Mouse (Mus musculus): ENCODE measurements around the gene Mroh8. TPM values are rescaled to one million over a fixed set of nuclear protein-coding genes. Genes with fewer than 3 reads are reported as not detected.
"Not testable (repeated sequence)": the region's sequence is repeated elsewhere in the genome, so short reads cannot be mapped to it uniquely, and the experiment has no call there.

Mroh8 gene
- polyA plus RNA-seq, 1 experiment from 2014 or later = 0.21 TPM

DNA sequence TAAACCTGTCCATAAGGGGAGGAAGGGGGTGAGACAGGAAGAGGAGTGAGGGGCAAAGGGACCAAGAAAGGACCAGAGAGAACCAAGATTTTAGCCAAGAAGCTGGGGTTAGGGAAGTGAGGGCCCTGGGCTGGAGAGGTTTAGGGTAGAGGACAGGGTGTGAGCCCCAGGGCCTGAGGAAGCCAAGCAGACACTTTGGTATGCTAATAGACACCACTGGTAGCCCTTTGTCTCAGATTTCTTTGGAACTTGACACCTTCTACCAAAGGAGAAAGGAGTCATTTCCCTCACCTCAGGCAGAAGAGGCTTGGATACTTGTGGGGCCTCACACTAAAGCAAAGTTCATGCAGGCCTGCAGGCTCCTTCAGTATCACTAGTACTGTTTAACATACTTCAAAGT, 31.2 kb downstream of the Mroh8 start:
- Histone ChIP-seq H3K9ac (ENCODE audit: low read depth, low read length) (no peak overlapping the region), H3K4me3 (ENCODE audit: low read depth, low read length) (no peak overlapping the region), H3K27me3 (replicated peaks; ENCODE audit: control insufficient read depth, insufficient read depth, low read length) (no peaks in the 10 kb centered on the region), H3K36me3 (ENCODE audit: control insufficient read depth, insufficient read depth) (no peaks in the 10 kb centered on the region), H3K27ac (ENCODE audit: low read depth, low read length) (no peak overlapping the region; the same call in 1 of the 2 replicates), H3K9me3 (ENCODE audit: control insufficient read depth) (no peaks in the 10 kb centered on the region), H3K4me2 (replicated peaks; ENCODE audit: low read depth) (no peak overlapping the region), H3K4me1 (replicated peaks; ENCODE audit: control insufficient read depth, insufficient read depth, low read length) (peaks cover 5% of the 10 kb centered on the region; the same call in 1 of the 2 replicates)
- TF ChIP-seq CTCF (IDR thresholded peaks at IDR 0.05; ENCODE audit: low read depth) = no peak
- no peak for ATAC-seq

- H3K27ac ChIP-seq (ENCODE audit: low read depth, low read length) = 0 out of 2 replicates have a peak overlapping the region, but pooled peaks have one; percentile 68
- no peaks in the 10 kb centered on the region for H3K9me3 ChIP-seq (ENCODE audit: control insufficient read depth)
- WGBS = 59% methylated on average over 2 of the region's 2 CpGs
- H3K4me1 ChIP-seq (replicated peaks; ENCODE audit: control insufficient read depth, insufficient read depth, low read length) = peaks cover 5% of the 10 kb centered on the region; the same call in 1 of the 2 replicates
- peak; percentile 70 for ATAC-seq
- H3K36me3 ChIP-seq (ENCODE audit: control insufficient read depth, insufficient read depth) = no peaks in the 10 kb centered on the region
- no peak for TF ChIP-seq CTCF (IDR thresholded peaks at IDR 0.05; ENCODE audit: low read depth)
- no peaks in the 10 kb centered on the region for H3K27me3 ChIP-seq (replicated peaks; ENCODE audit: control insufficient read depth, insufficient read depth, low read length)
- no peak overlapping the region for H3K4me3 ChIP-seq (ENCODE audit: low read depth, low read length)
- H3K4me2 ChIP-seq (replicated peaks; ENCODE audit: low read depth) = peak overlapping the region; percentile 17; the same call in 1 of the 2 replicates
- H3K9ac ChIP-seq (ENCODE audit: low read depth, low read length) = no peak overlapping the region
These were observed 33.7 kb downstream of the Mroh8 start for GRCm38 (mm10) chr2:157245603-157246002.

- Histone ChIP-seq H3K36me3 (ENCODE audit: control insufficient read depth, insufficient read depth) (no peaks in the 10 kb centered on the region), H3K9me3 (ENCODE audit: control insufficient read depth) (no peaks in the 10 kb centered on the region), H3K4me3 (ENCODE audit: low read depth, low read length) (no peak overlapping the region), H3K4me1 (replicated peaks; ENCODE audit: control insufficient read depth, insufficient read depth, low read length) (peaks cover 5% of the 10 kb centered on the region; the same call in 1 of the 2 replicates), H3K9ac (ENCODE audit: low read depth, low read length) (no peak overlapping the region), H3K4me2 (replicated peaks; ENCODE audit: low read depth) (peak overlapping the region; percentile 17; the same call in 1 of the 2 replicates), H3K27me3 (replicated peaks; ENCODE audit: control insufficient read depth, insufficient read depth, low read length) (no peaks in the 10 kb centered on the region), H3K27ac (ENCODE audit: low read depth, low read length) (peak overlapping the region; percentile 68)
- WGBS = 6% methylated on average over 5 of the region's 5 CpGs
- peak; percentile 91 for ATAC-seq
- TF ChIP-seq CTCF (IDR thresholded peaks at IDR 0.05; ENCODE audit: low read depth) = 0 out of 2 replicates have a peak, but pooled peaks have one; percentile 26
These were observed 34.3 kb downstream of the Mroh8 start for GRCm38 (mm10) chr2:157245001-157245400.

DNA sequence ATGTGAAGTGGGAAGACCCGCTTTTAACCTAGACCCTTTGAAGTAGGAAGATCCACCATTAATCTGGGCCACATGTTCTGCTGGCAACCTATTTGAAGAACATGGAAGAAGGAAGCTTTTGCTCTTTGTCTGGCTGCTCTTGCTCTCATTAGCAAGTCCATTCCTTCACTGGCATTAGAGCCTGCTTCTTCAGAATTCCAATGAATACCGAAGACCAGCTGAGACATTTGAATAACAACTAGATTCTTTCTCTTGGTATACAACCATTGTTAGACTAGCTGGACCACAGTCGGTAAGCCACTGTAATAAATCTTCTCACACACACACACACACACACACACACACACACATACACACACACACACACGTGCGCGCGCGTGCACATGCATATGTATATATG, 43.4 kb downstream of the Mroh8 start:
- Histone ChIP-seq H3K27ac (ENCODE audit: low read depth, low read length) (no peak overlapping the region), H3K4me3 (ENCODE audit: low read depth, low read length) (no peak overlapping the region), H3K27me3 (replicated peaks; ENCODE audit: control insufficient read depth, insufficient read depth, low read length) (no peaks in the 10 kb centered on the region), H3K36me3 (ENCODE audit: control insufficient read depth, insufficient read depth) (no peaks in the 10 kb centered on the region), H3K9me3 (ENCODE audit: control insufficient read depth) (no peaks in the 10 kb centered on the region), H3K4me2 (replicated peaks; ENCODE audit: low read depth) (no peak overlapping the region), H3K4me1 (replicated peaks; ENCODE audit: control insufficient read depth, insufficient read depth, low read length) (no peaks in the 10 kb centered on the region), H3K9ac (ENCODE audit: low read depth, low read length) (no peak overlapping the region)
- ATAC-seq = no peak
- TF ChIP-seq CTCF (IDR thresholded peaks at IDR 0.05; ENCODE audit: low read depth) = no peak
- 92% methylated on average over 8 of the region's 8 CpGs for WGBS

GRCm38 (mm10) chr2:157221916-157222315, 57.4 kb downstream of the Mroh8 start:
- not testable (repeated sequence) for ATAC-seq; H3K36me3 ChIP-seq (ENCODE audit: control insufficient read depth, insufficient read depth); H3K27ac ChIP-seq (ENCODE audit: low read depth, low read length); H3K4me3 ChIP-seq (ENCODE audit: low read depth, low read length); H3K4me1 ChIP-seq (replicated peaks; ENCODE audit: control insufficient read depth, insufficient read depth, low read length); H3K9ac ChIP-seq (ENCODE audit: low read depth, low read length); H3K9me3 ChIP-seq (ENCODE audit: control insufficient read depth); H3K4me2 ChIP-seq (replicated peaks; ENCODE audit: low read depth); H3K27me3 ChIP-seq (replicated peaks; ENCODE audit: control insufficient read depth, insufficient read depth, low read length)
- 85% methylated on average over 3 of the region's 3 CpGs for WGBS

- H3K36me3 ChIP-seq (ENCODE audit: control insufficient read depth, insufficient read depth) = no peaks in the 10 kb centered on the region
- H3K9ac ChIP-seq (ENCODE audit: low read depth, low read length) = no peak overlapping the region
- no peaks in the 10 kb centered on the region for H3K27me3 ChIP-seq (replicated peaks; ENCODE audit: control insufficient read depth, insufficient read depth, low read length)
- ATAC-seq = no peak
- H3K4me1 ChIP-seq (replicated peaks; ENCODE audit: control insufficient read depth, insufficient read depth, low read length) = no peaks in the 10 kb centered on the region
- no peak overlapping the region for H3K4me3 ChIP-seq (ENCODE audit: low read depth, low read length)
- no peak overlapping the region for H3K4me2 ChIP-seq (replicated peaks; ENCODE audit: low read depth)
- no peak for TF ChIP-seq CTCF (IDR thresholded peaks at IDR 0.05; ENCODE audit: low read depth)
- H3K9me3 ChIP-seq (ENCODE audit: control insufficient read depth) = no peaks in the 10 kb centered on the region
- 80% methylated on average over 6 of the region's 6 CpGs for WGBS
- no peak overlapping the region for H3K27ac ChIP-seq (ENCODE audit: low read depth, low read length)
These were observed 59.2 kb downstream of the Mroh8 start for GRCm38 (mm10) chr2:157220108-157220507.

DNA sequence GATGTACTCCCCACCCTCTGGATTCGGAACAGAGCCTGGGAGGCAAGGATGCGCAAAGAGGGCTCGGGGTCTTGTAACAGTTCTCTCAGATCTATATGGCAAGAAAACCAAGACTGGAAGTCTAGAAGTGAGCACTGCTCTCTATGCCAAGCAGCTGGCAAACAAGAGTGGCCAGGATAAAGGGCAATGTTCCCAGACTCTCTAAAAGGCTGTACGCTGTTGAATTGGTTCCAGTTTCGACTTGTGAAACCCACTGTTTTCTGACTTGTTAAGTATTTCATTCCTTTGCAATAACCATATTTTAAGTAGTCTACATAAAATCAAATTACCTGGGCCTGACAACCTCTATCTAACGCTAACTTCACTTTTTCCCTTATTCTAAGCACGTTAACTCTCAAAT, 67.6 kb downstream of the Mroh8 start:
- no peak overlapping the region for H3K27ac ChIP-seq (ENCODE audit: low read depth, low read length)
- no peaks in the 10 kb centered on the region for H3K36me3 ChIP-seq (ENCODE audit: control insufficient read depth, insufficient read depth)
- H3K9me3 ChIP-seq (ENCODE audit: control insufficient read depth) = no peaks in the 10 kb centered on the region
- H3K4me2 ChIP-seq (replicated peaks; ENCODE audit: low read depth) = no peak overlapping the region
- WGBS = 96% methylated on average over 7 of the region's 7 CpGs
- TF ChIP-seq CTCF (IDR thresholded peaks at IDR 0.05; ENCODE audit: low read depth) = no peak
- no peak for ATAC-seq
- H3K27me3 ChIP-seq (replicated peaks; ENCODE audit: control insufficient read depth, insufficient read depth, low read length) = no peaks in the 10 kb centered on the region
- H3K4me1 ChIP-seq (replicated peaks; ENCODE audit: control insufficient read depth, insufficient read depth, low read length) = no peaks in the 10 kb centered on the region
- no peak overlapping the region for H3K9ac ChIP-seq (ENCODE audit: low read depth, low read length)
- no peak overlapping the region for H3K4me3 ChIP-seq (ENCODE audit: low read depth, low read length)

All from intestine, postnatal 0 days (tissue).